Mouse (Mus musculus): ENCODE data around the gene Myd88. TPM values are rescaled to one million over a fixed set of nuclear protein-coding genes. Genes with fewer than 3 reads are reported as not detected.

The Myd88 gene
- total and polyA plus RNA-seq, 2 experiments from 2014 or later, result 4.7 to 5.9 TPM

DNA sequence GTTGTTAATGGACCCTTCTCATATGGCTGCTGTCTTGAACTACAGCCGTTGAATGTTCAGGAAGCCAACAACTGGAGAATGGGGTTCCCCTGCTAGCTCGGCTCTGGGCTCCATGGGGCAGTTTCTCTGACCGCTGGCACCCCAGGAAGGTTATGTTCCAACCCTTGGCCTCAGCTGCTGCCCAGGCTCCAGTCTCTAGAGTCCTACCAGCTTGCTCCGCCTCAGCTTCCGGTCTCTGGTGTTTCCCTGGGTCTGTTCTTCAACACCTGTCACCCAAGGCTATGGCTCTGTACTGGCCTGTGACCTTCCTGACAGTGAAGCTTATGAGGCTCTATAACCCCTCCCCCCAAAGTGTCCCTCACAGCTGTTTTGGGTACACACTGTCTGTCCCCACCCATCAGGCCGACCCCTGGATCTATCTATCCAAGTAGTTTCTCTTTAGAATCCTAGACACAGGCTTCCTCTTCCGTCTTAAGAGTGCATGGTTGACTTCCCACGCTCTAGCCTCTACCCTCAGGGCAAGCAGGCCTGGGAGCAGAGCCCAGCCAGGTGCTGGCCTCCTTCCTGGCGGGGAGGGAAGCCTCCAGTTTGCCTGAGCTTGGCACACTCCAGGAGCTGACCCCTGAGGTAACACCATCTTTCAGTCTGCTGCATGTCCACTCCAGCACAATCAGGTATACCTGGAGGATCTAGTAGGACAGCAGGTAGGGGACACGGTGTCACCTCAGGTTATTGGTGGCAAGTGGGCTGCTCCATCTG, 9.9 kb upstream of the Myd88 start:
- peaks cover 29% of the 10 kb centered on the region for H3K36me3 ChIP-seq (ENCODE audit: insufficient read depth, low read length)
- 88% methylated on average over 10 of the region's 10 CpGs for WGBS
- H3K4me1 ChIP-seq (ENCODE audit: insufficient read depth, low read length), result no peaks in the 10 kb centered on the region
- H3K9ac ChIP-seq (replicated peaks; ENCODE audit: low read length, poor library complexity, severe bottlenecking), result no peak overlapping the region
- H3K4me3 ChIP-seq (ENCODE audit: low read depth, low read length), result no peak overlapping the region
- TF ChIP-seq CTCF (IDR thresholded peaks at IDR 0.05), result no peak
- H3K27me3 ChIP-seq (ENCODE audit: insufficient read depth, low read length), result no peaks in the 10 kb centered on the region
- DNase-seq (ENCODE audit: low spot score), result no peak
- H3K27ac ChIP-seq (ENCODE audit: low read depth, low read length), result no peak overlapping the region
- H3K9me3 ChIP-seq (ENCODE audit: low read length), result no peaks in the 10 kb centered on the region
- ATAC-seq (ENCODE audit: low FRiP score), result no peak
- no peak overlapping the region for H3K4me2 ChIP-seq (ENCODE audit: low read depth, low read length, poor library complexity, severe bottlenecking)

DNA sequence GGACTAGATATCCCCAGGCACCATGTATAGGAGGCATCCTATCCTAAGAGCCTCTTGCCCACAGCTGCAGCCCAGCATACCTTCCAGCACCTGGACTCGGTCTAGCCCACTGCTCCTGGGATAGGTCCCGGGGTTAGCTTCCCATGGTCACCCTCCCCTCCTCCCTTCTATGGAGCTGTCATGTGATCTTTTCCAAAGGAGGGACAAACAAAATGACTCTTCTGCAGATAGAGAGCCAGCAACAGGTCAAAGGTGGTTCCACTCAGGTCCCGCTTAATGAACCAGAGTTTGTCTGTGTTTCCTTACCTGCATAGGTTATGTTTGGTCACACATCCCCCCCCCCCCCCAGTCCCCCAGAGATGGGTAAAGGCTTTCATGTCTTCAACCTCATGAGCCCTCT, 9.3 kb upstream of the Myd88 start:
- H3K9me3 ChIP-seq (ENCODE audit: low read length), result no peaks in the 10 kb centered on the region
- H3K27ac ChIP-seq (ENCODE audit: low read depth, low read length), result no peak overlapping the region
- H3K4me1 ChIP-seq (ENCODE audit: insufficient read depth, low read length), result no peaks in the 10 kb centered on the region
- DNase-seq (ENCODE audit: low spot score), result no peak
- H3K27me3 ChIP-seq (ENCODE audit: insufficient read depth, low read length), result no peaks in the 10 kb centered on the region
- WGBS, result 85% methylated on average over 3 of the region's 3 CpGs
- TF ChIP-seq CTCF (IDR thresholded peaks at IDR 0.05), result no peak
- H3K9ac ChIP-seq (replicated peaks; ENCODE audit: low read length, poor library complexity, severe bottlenecking), result no peak overlapping the region
- H3K4me3 ChIP-seq (ENCODE audit: low read depth, low read length), result no peak overlapping the region
- ATAC-seq (ENCODE audit: low FRiP score), result no peak
- no peak overlapping the region for H3K4me2 ChIP-seq (ENCODE audit: low read depth, low read length, poor library complexity, severe bottlenecking)
- peaks cover 33% of the 10 kb centered on the region for H3K36me3 ChIP-seq (ENCODE audit: insufficient read depth, low read length)

DNA sequence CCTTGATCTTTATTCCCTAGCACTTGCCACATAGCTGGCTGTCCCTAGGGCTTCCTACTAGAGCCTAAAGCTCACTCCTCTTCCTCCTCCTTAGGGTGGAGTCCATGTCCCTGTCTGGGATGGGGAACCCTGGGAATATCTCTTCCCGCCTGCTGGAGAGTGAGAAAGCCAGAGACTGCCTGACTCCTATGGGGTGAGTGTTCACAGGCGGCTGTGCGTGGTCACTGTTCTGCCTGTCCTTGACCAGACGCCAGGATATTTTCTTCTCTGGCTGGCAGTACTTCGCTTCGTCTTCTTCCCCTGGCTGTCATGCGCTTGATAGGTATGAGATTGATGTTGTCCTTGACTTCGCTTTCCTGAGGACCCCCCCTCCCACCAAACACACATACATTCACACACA, 5.2 kb upstream of the Myd88 start:
- no peak for TF ChIP-seq CTCF (IDR thresholded peaks at IDR 0.05)
- ATAC-seq (ENCODE audit: low FRiP score) (no peak), DNase-seq (ENCODE audit: low spot score) (no peak)

DNA sequence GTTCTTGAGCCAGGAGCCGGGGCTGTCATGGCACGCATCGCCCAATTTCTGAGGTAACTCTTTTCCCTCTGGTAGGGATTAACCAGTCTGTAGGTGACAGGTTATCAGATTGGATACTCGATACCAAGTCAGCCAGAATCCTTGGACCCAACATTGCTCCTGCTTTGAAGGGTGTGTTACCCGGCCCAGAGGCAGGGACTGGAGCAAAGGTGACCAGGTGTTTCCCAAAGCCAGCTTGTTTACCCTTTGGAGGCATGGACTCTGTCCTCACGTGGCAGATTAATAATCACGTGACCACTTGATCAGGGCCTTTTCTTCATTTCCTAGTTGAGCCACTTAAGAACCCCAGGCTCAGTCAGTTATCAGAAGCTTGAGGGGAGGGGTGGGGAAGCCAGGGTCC, 1.5 kb upstream of the Myd88 start:
- TF ChIP-seq CTCF (IDR thresholded peaks at IDR 0.05), result no peak
- no peaks in the 10 kb centered on the region for H3K9me3 ChIP-seq (ENCODE audit: low read length)
- H3K27me3 ChIP-seq (ENCODE audit: insufficient read depth, low read length), result no peaks in the 10 kb centered on the region
- H3K4me2 ChIP-seq (ENCODE audit: low read depth, low read length, poor library complexity, severe bottlenecking), result no peak overlapping the region
- H3K4me1 ChIP-seq (ENCODE audit: insufficient read depth, low read length), result peaks cover 9% of the 10 kb centered on the region; the same call in 1 of the 2 replicates
- WGBS, result 90% methylated on average over 7 of the region's 7 CpGs
- H3K36me3 ChIP-seq (ENCODE audit: insufficient read depth, low read length), result peaks cover 28% of the 10 kb centered on the region
- no peak for ATAC-seq (ENCODE audit: low FRiP score)
- no peak overlapping the region for H3K4me3 ChIP-seq (ENCODE audit: low read depth, low read length)
- H3K9ac ChIP-seq (replicated peaks; ENCODE audit: low read length, poor library complexity, severe bottlenecking), result peak overlapping the region; percentile 79; the same call in 1 of the 2 replicates
- no peak overlapping the region for H3K27ac ChIP-seq (ENCODE audit: low read depth, low read length)
- DNase-seq (ENCODE audit: low spot score), result no peak

More for the DNA sequence above, 5.2 kb upstream of the Myd88 start:
- H3K27ac ChIP-seq (ENCODE audit: low read depth, low read length), result no peak overlapping the region
- H3K9ac ChIP-seq (replicated peaks; ENCODE audit: low read length, poor library complexity, severe bottlenecking), result no peak overlapping the region
- no peaks in the 10 kb centered on the region for H3K9me3 ChIP-seq (ENCODE audit: low read length)
- peaks cover 49% of the 10 kb centered on the region for H3K36me3 ChIP-seq (ENCODE audit: insufficient read depth, low read length)
- WGBS, result 97% methylated on average over 8 of the region's 8 CpGs
- no peak overlapping the region for H3K4me3 ChIP-seq (ENCODE audit: low read depth, low read length)
- no peak overlapping the region for H3K4me2 ChIP-seq (ENCODE audit: low read depth, low read length, poor library complexity, severe bottlenecking)
- H3K27me3 ChIP-seq (ENCODE audit: insufficient read depth, low read length), result no peaks in the 10 kb centered on the region
- H3K4me1 ChIP-seq (ENCODE audit: insufficient read depth, low read length), result peaks cover 9% of the 10 kb centered on the region; the same call in 1 of the 2 replicates

DNA sequence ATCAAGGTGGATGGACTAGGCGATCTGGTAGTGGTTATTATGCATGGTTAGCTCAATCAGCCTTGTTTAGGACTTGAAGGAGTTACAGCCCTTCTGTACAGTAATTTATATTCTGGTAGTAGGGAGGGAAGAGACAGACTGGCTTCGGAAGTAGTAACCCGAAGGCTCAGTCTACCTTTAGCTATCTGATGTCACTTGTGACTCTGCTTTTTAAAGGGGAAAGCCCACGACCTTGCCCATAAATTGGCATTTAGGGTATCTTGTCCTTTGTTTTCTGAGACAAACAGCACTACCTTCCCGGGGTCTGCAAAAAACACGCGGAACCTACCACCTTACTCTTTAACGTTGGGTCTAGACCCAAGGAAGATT, 1.0 kb downstream of the Myd88 start:
- no peak for DNase-seq (ENCODE audit: low spot score)
- 6% methylated on average over 8 of the region's 8 CpGs for WGBS
- peak overlapping the region; percentile 73 for H3K4me3 ChIP-seq (ENCODE audit: low read depth, low read length)
- H3K36me3 ChIP-seq (ENCODE audit: insufficient read depth, low read length), result peaks cover 14% of the 10 kb centered on the region
- H3K9me3 ChIP-seq (ENCODE audit: low read length), result no peaks in the 10 kb centered on the region
- H3K27me3 ChIP-seq (ENCODE audit: insufficient read depth, low read length), result no peaks in the 10 kb centered on the region
- H3K4me2 ChIP-seq (ENCODE audit: low read depth, low read length, poor library complexity, severe bottlenecking), result peak overlapping the region; percentile 76
- ATAC-seq (ENCODE audit: low FRiP score), result no peak
- H3K9ac ChIP-seq (replicated peaks; ENCODE audit: low read length, poor library complexity, severe bottlenecking), result 0 out of 2 replicates have a peak overlapping the region, but pooled peaks have one; percentile 79
- H3K4me1 ChIP-seq (ENCODE audit: insufficient read depth, low read length), result peaks cover 9% of the 10 kb centered on the region; the same call in 1 of the 2 replicates
- peak overlapping the region; percentile 53 for H3K27ac ChIP-seq (ENCODE audit: low read depth, low read length)
- no peak for TF ChIP-seq CTCF (IDR thresholded peaks at IDR 0.05)

DNA sequence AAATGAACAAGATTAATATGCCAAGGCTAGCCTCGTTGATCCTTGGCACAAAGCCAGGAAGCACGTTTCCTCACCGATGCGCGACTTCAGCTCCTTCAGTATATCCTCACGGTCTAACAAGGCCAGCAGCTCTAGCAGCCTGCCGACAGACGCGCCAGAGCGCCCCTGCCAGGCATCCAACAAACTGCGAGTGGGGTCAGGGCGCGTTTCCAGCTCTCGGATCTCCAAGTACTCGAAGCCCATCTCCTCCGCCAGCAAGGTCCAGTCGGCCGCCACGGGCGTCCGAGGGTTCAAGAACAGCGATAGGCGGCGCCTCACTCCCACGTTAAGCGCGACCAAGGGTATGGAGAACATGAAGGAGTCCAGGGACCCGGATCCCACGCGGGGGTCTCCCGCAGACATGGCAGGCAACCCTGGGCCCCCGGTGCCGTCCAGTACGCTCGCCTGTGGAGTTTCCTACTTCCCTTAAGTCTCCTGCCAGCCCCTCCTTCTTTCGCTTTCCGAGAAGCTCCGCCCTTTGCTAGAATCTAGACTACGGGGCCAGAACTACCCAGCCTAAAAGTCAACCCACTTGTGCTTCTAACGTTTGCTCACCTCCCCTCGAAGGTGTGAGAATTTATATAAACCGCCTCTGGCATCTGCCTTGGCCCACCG, 1.5 kb downstream of the Myd88 start, which contains the start of gene Acaa1a:
TSS of gene Acaa1a (plus strand) at position 119 of the 654 bp plus-strand sequence.
- DNase-seq (ENCODE audit: low spot score) (peak; percentile 64), ATAC-seq (ENCODE audit: low FRiP score) (no peak)
- Histone ChIP-seq H3K9ac (replicated peaks; ENCODE audit: low read length, poor library complexity, severe bottlenecking) (peak within 1 kb of the TSS; percentile 79; the same call in 1 of the 2 replicates), H3K27me3 (ENCODE audit: insufficient read depth, low read length) (no peaks in the 10 kb centered on the region), H3K4me3 (ENCODE audit: low read depth, low read length) (peak within 1 kb of the TSS; percentile 73), H3K9me3 (ENCODE audit: low read length) (no peaks in the 10 kb centered on the region), H3K27ac (ENCODE audit: low read depth, low read length) (peak within 1 kb of the TSS; percentile 53), H3K4me1 (ENCODE audit: insufficient read depth, low read length) (peaks cover 9% of the 10 kb centered on the region; the same call in 1 of the 2 replicates), H3K4me2 (ENCODE audit: low read depth, low read length, poor library complexity, severe bottlenecking) (peak within 1 kb of the TSS; percentile 76), H3K36me3 (ENCODE audit: insufficient read depth, low read length) (peaks cover 11% of the 10 kb centered on the region)
- under 1% methylated on average over 43 of the region's 43 CpGs for WGBS
- TF ChIP-seq CTCF (IDR thresholded peaks at IDR 0.05), result peak; percentile 39
